Mouse (Mus musculus) forebrain, embryonic 12.5 days (tissue): ENCODE data around the gene Ffar4. TPM values are rescaled to one million over a fixed set of nuclear protein-coding genes. Genes with fewer than 3 reads are reported as not detected.
A peak's percentile ranks its signal among the peaks of the same experiment; 100 is the strongest.

Experiments used
- ATAC-seq: fragments of 200-750 bp; cut with Nextera tagmentation; 2 replicates; pipeline ENCODE4 v1.8.0; 2017; ENCODE audit warnings: moderate TSS enrichment; ENCODE audit not compliant: low FRiP score
- H3K27ac ChIP-seq: fragments of 300-500 bp; sonication (generic); 2 replicates; pipeline ENCODE4 v1.5.1; 2016; ENCODE audit warnings: mild to moderate bottlenecking
- H3K27me3 ChIP-seq: fragments of 300-500 bp; sonication (generic); 2 replicates; pipeline ENCODE4 v1.6.1; 2016; ENCODE audit warnings: mild to moderate bottlenecking
- H3K36me3 ChIP-seq: fragments of 300-500 bp; sonication (generic); replicated peaks from 2 replicates; pipeline ENCODE4 v1.6.1; 2016; ENCODE audit warnings: mild to moderate bottlenecking
- H3K4me1 ChIP-seq: fragments of 300-500 bp; sonication (generic); 2 replicates; pipeline ENCODE4 v1.6.1; 2016
- H3K4me2 ChIP-seq: fragments of 300-500 bp; sonication (generic); 2 replicates; pipeline ENCODE4 v1.6.1; 2016; ENCODE audit warnings: mild to moderate bottlenecking, moderate library complexity
- H3K4me3 ChIP-seq: fragments of 300-500 bp; sonication (generic); replicated peaks from 2 replicates; pipeline ENCODE4 v1.5.1; 2016; ENCODE audit warnings: mild to moderate bottlenecking
- H3K9ac ChIP-seq: fragments of 300-500 bp; sonication (generic); 2 replicates; pipeline ENCODE4 v1.6.1; 2016; ENCODE audit warnings: mild to moderate bottlenecking
- H3K9me3 ChIP-seq: fragments of 300-500 bp; sonication (generic); 2 replicates; pipeline ENCODE4 v1.6.1; 2016
- WGBS: fragments of 180-500 bp; shearing (Covaris S2); methylation state at CpG from one replicate; pipeline ENCODE4 v1.1.7; 2016; 5-methylcytosine and 5-hydroxymethylcytosine counted together
- polyA plus RNA-seq: library from polyadenylated mRNA; unstranded; fragments of >200 nt; fragmentation: Nextera tagmentation; extraction: Ambion mirVana; gene quantifications from 2 replicates; pipeline ENCODE4 v1.2.1, GENCODE M21; 2016

Gene Ffar4
- polyA plus RNA-seq = not detected in 2 replicates

DNA sequence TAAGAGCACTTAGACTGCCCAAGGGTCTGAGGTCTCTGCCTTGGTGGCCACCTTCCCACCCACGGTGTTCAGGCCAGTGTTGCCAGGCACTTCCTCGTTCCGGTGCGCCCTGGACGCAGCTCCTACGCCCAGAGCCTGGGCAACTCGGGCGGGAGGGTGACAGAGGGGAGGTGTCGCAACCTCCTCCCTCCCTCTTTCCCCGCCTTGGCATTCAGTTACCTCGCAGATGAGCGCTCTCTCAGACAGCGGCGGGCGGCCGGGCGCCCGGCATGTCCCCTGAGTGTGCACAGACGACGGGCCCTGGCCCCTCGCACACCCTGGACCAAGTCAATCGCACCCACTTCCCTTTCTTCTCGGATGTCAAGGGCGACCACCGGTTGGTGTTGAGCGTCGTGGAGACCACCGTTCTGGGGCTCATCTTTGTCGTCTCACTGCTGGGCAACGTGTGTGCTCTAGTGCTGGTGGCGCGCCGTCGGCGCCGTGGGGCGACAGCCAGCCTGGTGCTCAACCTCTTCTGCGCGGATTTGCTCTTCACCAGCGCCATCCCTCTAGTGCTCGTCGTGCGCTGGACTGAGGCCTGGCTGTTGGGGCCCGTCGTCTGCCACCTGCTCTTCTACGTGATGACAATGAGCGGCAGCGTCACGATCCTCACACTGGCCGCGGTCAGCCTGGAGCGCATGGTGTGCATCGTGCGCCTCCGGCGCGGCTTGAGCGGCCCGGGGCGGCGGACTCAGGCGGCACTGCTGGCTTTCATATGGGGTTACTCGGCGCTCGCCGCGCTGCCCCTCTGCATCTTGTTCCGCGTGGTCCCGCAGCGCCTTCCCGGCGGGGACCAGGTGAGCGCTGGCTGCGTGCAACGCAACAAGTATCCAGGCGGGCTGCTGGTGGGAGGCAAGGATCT, at the start of gene Ffar4:
Gene Ffar4 (plus strand): TSS at position 214 of the 901 bp plus-strand sequence.
- Histone ChIP-seq H3K36me3 (no peaks in the 10 kb centered on the region), H3K27me3 (peaks cover 60% of the 10 kb centered on the region), H3K4me3 (peak within 1 kb of the TSS; percentile 31), H3K27ac (no peak within 1 kb of the TSS), H3K4me2 (peak within 1 kb of the TSS; percentile 50), H3K4me1 (peaks cover 11% of the 10 kb centered on the region), H3K9ac (no peak within 1 kb of the TSS), H3K9me3 (no peaks in the 10 kb centered on the region)
- WGBS = under 1% methylated on average over 76 of the region's 77 CpGs
- ATAC-seq = peak; percentile 20; the same call in 1 of the 2 replicates

DNA sequence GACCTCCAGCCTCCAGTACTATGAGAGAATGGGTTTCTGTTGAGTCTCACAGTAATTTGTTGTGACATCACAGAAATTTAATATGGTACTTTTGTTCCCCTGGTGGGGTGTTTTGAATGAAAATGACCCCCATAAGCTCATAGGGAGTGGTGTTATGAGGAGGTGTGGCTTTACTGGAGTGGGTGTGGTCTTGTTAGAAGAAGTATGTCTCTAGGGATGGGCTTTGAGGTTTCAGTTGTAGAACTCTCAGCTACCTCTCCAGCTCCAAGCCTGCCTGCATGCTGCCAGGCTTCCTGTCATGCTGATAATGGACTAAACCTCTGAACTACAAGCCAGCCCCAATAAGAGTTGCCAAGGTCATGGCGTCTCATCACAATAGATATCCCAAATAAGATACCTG, 47.2 kb upstream of the Ffar4 start:
- ATAC-seq = no peak
- 85% methylated on average over 1 of the region's 1 CpGs for WGBS
- H3K4me1 ChIP-seq = no peaks in the 10 kb centered on the region
- no peak overlapping the region for H3K4me2 ChIP-seq
- H3K9me3 ChIP-seq = no peaks in the 10 kb centered on the region; the same call in 1 of the 2 replicates
- H3K27me3 ChIP-seq = peaks cover 14% of the 10 kb centered on the region; the same call in 1 of the 2 replicates
- no peak overlapping the region for H3K27ac ChIP-seq
- H3K9ac ChIP-seq = no peak overlapping the region
- H3K4me3 ChIP-seq = no peak overlapping the region
- H3K36me3 ChIP-seq = no peaks in the 10 kb centered on the region

DNA sequence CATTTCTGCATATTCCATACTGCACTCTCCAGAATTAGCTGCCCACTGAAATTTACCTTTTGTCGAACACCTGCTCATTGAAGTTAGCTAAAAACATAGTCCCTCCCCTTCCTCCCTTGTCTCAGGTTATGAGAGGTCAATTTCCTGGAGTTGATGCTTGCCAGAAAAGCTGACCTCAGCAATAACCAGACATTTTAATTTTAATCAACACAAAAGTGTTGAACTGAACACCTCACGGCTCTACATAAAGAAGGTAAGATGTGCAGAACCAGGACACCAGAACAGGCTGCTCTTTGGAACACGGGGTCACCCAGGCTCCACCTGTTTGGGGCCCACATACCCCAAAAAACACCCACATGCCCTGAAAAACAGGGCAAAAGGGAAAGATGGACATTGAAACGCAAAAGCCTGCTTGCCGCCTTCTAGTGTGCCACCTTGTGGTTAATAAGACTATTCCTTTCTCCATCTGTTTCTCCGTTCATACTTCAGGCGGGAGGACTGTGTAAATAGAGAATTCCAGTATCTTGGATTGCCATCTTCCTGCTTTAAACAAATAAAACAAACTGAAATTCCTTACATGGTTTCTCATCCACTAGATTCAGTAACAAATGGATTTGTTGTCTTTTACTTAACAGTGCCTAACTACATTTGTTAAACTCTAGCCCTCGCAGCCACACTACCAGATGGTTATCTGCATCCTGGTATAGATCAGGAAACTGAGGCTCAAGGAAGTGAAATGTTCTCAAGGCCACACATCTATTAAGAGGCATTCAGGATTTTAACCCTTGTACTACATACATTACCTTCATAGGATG, 43.4 kb upstream of the Ffar4 start:
- Histone ChIP-seq H3K9ac (no peak overlapping the region), H3K27me3 (0 out of 2 replicates have a peak, but pooled peaks cover 3% of the 10 kb centered on the region), H3K9me3 (no peaks in the 10 kb centered on the region), H3K4me2 (peak overlapping the region; percentile 49), H3K27ac (no peak overlapping the region), H3K4me1 (peaks cover 14% of the 10 kb centered on the region), H3K4me3 (peak overlapping the region; percentile 62; the same call in 1 of the 2 replicates), H3K36me3 (peaks cover 15% of the 10 kb centered on the region; the same call in 1 of the 2 replicates)
- no peak for ATAC-seq
- WGBS = 37% methylated on average over 8 of the region's 8 CpGs

DNA sequence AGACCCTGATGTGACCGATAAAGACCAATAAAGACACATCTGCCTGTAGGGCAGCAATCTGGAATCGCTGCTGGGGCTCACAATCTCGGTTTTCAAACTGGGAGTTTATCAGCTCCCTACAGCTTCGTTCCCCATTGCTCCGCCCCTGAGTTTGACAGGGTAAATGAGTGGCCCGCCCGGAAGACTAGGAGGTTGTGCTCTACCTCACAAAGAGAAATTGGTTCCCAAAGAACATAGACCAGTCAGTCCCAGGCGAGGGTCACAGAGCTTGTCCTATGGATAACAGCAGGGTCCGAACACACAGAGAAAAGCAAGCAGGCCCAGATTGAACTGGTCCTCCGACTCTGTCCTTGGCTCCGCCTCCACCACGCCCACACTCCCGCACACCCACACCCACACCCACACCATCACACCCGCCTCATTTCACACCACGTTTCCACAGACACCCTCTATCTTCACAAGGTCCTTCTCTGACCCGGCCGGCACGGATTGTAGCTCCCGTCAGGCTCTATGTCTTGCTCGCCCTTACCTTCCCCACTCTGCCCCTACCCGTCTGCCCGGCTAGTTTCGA, 42.6 kb upstream of the Ffar4 start:
- under 1% methylated on average over 23 of the region's 23 CpGs for WGBS
- Histone ChIP-seq H3K4me1 (peaks cover 14% of the 10 kb centered on the region), H3K27ac (no peak overlapping the region), H3K9me3 (no peaks in the 10 kb centered on the region), H3K9ac (peak overlapping the region; percentile 13), H3K27me3 (0 out of 2 replicates have a peak, but pooled peaks cover 3% of the 10 kb centered on the region), H3K4me2 (peak overlapping the region; percentile 49), H3K36me3 (peaks cover 18% of the 10 kb centered on the region), H3K4me3 (peak overlapping the region; percentile 62)
- ATAC-seq = no peak; the same call in 1 of the 2 replicates

DNA sequence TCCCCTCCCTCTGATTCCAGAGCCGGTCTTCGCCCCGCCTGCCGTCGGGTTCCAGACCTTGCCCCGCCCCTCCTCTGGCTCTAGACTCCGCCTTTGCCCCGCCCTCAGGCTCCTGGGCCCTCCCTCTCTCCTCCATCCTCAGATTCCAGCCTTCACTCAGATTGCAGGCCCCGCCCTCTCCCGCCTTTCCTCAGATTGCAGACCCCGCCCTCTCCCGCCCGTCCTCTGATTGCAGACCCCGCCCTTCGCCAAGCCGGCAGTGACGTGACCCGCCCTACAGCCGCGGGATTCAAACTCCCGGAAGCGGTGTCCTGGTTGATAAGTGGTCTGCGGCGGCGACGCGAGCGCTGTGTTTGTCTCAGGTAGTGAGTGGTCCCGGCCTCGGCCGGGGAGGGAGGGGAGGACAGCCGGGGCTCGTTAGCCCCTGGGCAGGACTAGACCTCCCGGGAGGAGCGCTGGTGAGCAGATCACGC, 42.1 kb upstream of the Ffar4 start, which contains the start of gene Cep55:
Gene Cep55 (plus strand): TSS at position 292 of the 473 bp plus-strand sequence.
- H3K27me3 ChIP-seq = 0 out of 2 replicates have a peak, but pooled peaks cover 3% of the 10 kb centered on the region
- peaks cover 24% of the 10 kb centered on the region for H3K36me3 ChIP-seq
- peaks cover 14% of the 10 kb centered on the region for H3K4me1 ChIP-seq
- H3K27ac ChIP-seq = peak within 1 kb of the TSS; percentile 27; the same call in 1 of the 2 replicates
- under 1% methylated on average over 35 of the region's 36 CpGs for WGBS
- peak within 1 kb of the TSS; percentile 62 for H3K4me3 ChIP-seq
- H3K9me3 ChIP-seq = no peaks in the 10 kb centered on the region
- peak; percentile 96 for ATAC-seq
- H3K9ac ChIP-seq = peak within 1 kb of the TSS; percentile 76
- peak within 1 kb of the TSS; percentile 63 for H3K4me2 ChIP-seq

DNA sequence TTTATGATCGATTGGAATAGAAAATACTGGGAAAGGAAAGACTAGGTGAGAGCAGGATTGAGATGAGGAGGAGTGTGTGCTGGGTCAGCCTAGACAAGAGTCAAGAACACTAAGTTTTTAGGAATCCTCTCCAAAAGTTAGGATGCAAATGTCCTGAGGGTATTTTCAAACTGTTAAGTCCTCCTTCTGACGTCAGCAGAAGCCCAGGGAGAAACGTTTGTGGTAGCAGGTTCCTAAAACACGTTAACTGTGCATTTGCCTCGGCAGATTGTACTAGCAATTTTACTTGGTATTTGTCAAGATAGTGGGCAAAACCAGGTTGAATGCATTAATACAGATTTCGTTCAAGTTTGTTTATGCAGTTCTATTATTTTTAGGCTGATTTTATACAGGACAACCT, 41.1 kb upstream of the Ffar4 start:
- ATAC-seq = no peak
- Histone ChIP-seq H3K4me3 (peak overlapping the region; percentile 62), H3K4me1 (peaks cover 14% of the 10 kb centered on the region), H3K27me3 (0 out of 2 replicates have a peak, but pooled peaks cover 3% of the 10 kb centered on the region), H3K4me2 (peak overlapping the region; percentile 63), H3K27ac (no peak overlapping the region), H3K36me3 (peaks cover 32% of the 10 kb centered on the region), H3K9ac (peak overlapping the region; percentile 76; the same call in 1 of the 2 replicates), H3K9me3 (no peaks in the 10 kb centered on the region)
- WGBS = 23% methylated on average over 6 of the region's 6 CpGs

DNA sequence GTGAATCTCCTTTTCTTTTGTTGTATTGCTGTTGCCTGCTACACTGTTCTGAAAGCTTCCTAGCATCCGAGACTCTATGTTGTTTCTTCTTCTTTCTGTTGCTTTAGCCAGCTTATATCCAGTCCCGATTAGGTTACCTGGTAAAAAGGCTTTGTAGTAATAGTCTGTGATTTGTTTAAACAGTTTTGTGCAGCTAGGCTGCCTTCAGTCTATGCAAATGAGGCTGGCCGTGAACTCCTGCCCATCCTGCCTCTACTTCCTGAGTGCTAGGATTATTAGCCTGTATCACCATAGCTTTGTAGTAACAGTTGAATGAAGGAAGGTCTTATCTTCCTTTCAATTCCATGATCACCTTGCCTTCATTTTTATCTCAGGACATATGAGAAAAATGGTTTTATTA, 40.6 kb upstream of the Ffar4 start:
- 0 out of 2 replicates have a peak, but pooled peaks cover 3% of the 10 kb centered on the region for H3K27me3 ChIP-seq
- peaks cover 37% of the 10 kb centered on the region for H3K36me3 ChIP-seq
- no peaks in the 10 kb centered on the region for H3K9me3 ChIP-seq
- peaks cover 14% of the 10 kb centered on the region for H3K4me1 ChIP-seq
- WGBS = 47% methylated on average over 3 of the region's 3 CpGs
- ATAC-seq = no peak
- peak overlapping the region; percentile 62 for H3K4me3 ChIP-seq
- no peak overlapping the region for H3K27ac ChIP-seq
- peak overlapping the region; percentile 63 for H3K4me2 ChIP-seq
- H3K9ac ChIP-seq = peak overlapping the region; percentile 76; the same call in 1 of the 2 replicates

DNA sequence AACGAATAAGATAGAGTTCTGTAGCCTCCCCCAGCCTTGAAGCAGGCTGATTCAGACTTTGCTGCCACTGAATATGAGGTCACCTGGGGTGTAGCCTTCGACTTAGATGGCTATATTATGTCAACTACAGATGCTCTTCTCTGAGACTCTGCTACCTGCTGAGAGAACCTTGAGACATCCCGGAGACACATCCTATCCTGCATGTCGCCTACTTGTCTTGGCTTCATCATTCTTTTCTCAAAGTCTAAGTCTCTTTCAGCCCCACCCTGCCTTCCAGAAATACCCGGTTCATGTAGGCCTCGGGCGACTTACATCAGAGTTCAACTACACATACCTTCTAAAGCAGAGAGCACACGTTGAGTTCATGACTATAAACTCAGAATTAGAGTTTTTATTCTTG, 39.9 kb upstream of the Ffar4 start:
- no peak for ATAC-seq
- H3K27ac ChIP-seq = no peak overlapping the region
- peaks cover 41% of the 10 kb centered on the region for H3K36me3 ChIP-seq
- no peak overlapping the region for H3K4me2 ChIP-seq
- H3K9ac ChIP-seq = no peak overlapping the region
- H3K4me3 ChIP-seq = no peak overlapping the region
- 89% methylated on average over 8 of the region's 8 CpGs for WGBS
- H3K9me3 ChIP-seq = no peaks in the 10 kb centered on the region
- peaks cover 14% of the 10 kb centered on the region for H3K4me1 ChIP-seq
- 0 out of 2 replicates have a peak, but pooled peaks cover 3% of the 10 kb centered on the region for H3K27me3 ChIP-seq

DNA sequence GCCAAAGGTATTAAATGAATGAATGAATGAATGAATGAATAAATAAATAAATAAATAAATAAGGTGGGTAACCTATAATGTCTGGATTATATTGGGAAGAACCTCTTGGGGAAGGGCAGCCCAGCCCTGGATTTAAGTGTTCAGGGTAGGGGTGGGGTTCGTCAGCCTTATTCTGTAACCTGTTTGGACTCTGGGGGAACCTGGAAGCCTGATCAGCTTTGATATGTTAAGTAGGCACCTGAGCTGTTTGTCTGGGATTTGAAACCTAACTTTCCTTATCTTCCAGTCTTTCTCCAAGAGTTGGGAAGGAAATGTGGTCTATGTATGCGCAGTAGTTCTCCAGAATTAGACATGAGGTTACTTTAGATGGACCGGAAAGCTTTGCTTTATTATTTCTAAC, 33.7 kb upstream of the Ffar4 start:
- H3K4me1 ChIP-seq = no peaks in the 10 kb centered on the region
- no peak overlapping the region for H3K27ac ChIP-seq
- H3K4me2 ChIP-seq = no peak overlapping the region
- H3K36me3 ChIP-seq = peaks cover 64% of the 10 kb centered on the region
- H3K9ac ChIP-seq = no peak overlapping the region
- 91% methylated on average over 3 of the region's 3 CpGs for WGBS
- no peak for ATAC-seq
- no peaks in the 10 kb centered on the region for H3K27me3 ChIP-seq
- no peaks in the 10 kb centered on the region for H3K9me3 ChIP-seq
- no peak overlapping the region for H3K4me3 ChIP-seq

DNA sequence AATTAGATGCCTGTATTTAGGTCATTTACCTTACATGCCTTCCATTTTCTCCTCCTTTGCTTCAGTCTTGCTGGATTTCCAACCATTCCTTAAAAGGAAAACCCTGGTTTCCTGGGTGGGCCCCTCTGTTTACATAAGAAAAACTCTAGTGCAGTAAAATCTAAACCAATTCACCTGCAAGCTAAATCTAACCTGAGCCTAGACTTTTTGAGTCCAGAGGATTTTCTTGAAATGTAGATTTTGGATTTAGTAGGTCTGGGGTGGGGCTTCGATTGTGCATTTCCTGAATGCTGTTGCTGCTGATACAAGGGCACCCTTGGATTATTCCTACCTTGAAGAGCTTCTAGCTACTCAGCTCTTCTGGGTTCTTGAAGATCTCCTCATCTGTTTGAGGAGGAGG, 32.8 kb upstream of the Ffar4 start:
- Histone ChIP-seq H3K4me3 (no peak overlapping the region), H3K4me1 (no peaks in the 10 kb centered on the region), H3K27me3 (no peaks in the 10 kb centered on the region), H3K9me3 (no peaks in the 10 kb centered on the region), H3K9ac (no peak overlapping the region), H3K27ac (no peak overlapping the region), H3K4me2 (no peak overlapping the region), H3K36me3 (peaks cover 67% of the 10 kb centered on the region)
- ATAC-seq = no peak
- WGBS = 97% methylated on average over 1 of the region's 1 CpGs

DNA sequence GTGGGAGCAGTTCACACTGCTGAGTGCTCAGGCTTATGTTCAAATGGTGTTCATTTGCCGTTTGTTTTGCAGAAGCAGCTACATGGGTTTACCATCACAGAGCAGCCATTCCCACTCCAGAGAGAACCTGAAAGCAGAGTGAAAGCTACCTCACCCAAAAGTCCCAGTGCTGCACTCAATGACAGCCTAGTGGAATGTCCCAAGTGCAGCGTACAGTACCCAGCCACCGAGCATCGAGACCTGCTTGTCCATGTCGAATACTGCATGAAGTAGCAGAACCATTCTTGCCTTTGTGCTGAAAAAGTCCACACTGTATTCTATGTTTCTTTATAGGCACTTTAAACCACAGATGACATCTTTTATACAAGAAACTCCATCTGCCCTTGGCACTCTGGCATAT, 23.6 kb upstream of the Ffar4 start:
- Histone ChIP-seq H3K4me3 (no peak overlapping the region), H3K4me2 (no peak overlapping the region), H3K27me3 (no peaks in the 10 kb centered on the region), H3K9ac (no peak overlapping the region), H3K9me3 (no peaks in the 10 kb centered on the region), H3K4me1 (no peaks in the 10 kb centered on the region), H3K27ac (no peak overlapping the region), H3K36me3 (peaks cover 58% of the 10 kb centered on the region)
- ATAC-seq = no peak
- WGBS = 98% methylated on average over 5 of the region's 5 CpGs
